Mouse (Mus musculus) forebrain, embryonic 14.5 days (tissue): ENCODE results near the gene Mpv17l2. TPM values are rescaled to one million over a fixed set of nuclear protein-coding genes. Genes with fewer than 3 reads are reported as not detected.

Experiments
- ATAC-seq: fragments of 200-750 bp; cut with Nextera tagmentation; 2 replicates; pipeline ENCODE4 v1.8.0; 2017; ENCODE audit warnings: mild to moderate bottlenecking, moderate library complexity
- DNase-seq: peaks from one replicate; pipeline ENCODE4 v3.0.0-alpha.2; 2015; ENCODE audit warnings: low spot score
- H3K27ac ChIP-seq: fragments of 300-500 bp; sonication (generic); 2 replicates; pipeline ENCODE4 v1.5.1; 2014; ENCODE audit warnings: low read depth, mild to moderate bottlenecking, control low read depth, low read length, moderate library complexity
- H3K27me3 ChIP-seq: fragments of 300-500 bp; sonication (generic); replicated peaks from 2 replicates; pipeline ENCODE4 v1.6.1; 2014; ENCODE audit warnings: low read length, control low read depth, mixed read lengths; ENCODE audit not compliant: control insufficient read depth, insufficient read depth
- H3K36me3 ChIP-seq: fragments of 300-500 bp; sonication (generic); 2 replicates; pipeline ENCODE4 v1.6.1; 2014; ENCODE audit warnings: low read length, control low read depth; ENCODE audit not compliant: control insufficient read depth, insufficient read depth
- H3K4me1 ChIP-seq: fragments of 300-500 bp; sonication (generic); 2 replicates; pipeline ENCODE4 v1.6.1; 2014; ENCODE audit warnings: antibody characterized with exemption, low read length, control low read depth; ENCODE audit not compliant: control insufficient read depth, insufficient read depth
- H3K4me2 ChIP-seq: fragments of 300-500 bp; sonication (generic); 2 replicates; pipeline ENCODE4 v1.6.1; 2014; ENCODE audit warnings: mild to moderate bottlenecking, control low read depth, low read length
- H3K4me3 ChIP-seq: fragments of 300-500 bp; sonication (generic); 2 replicates; pipeline ENCODE4 v1.5.1; 2014; ENCODE audit warnings: low read depth, low read length, control low read depth
- H3K9ac ChIP-seq: fragments of 300-500 bp; sonication (generic); 2 replicates; pipeline ENCODE4 v1.6.1; 2014; ENCODE audit warnings: mild to moderate bottlenecking, low read length, control low read depth, moderate library complexity
- H3K9me3 ChIP-seq: fragments of 300-500 bp; sonication (generic); replicated peaks from 2 replicates; pipeline ENCODE4 v1.6.1; 2016; ENCODE audit warnings: low read length, control low read depth, mixed read lengths; ENCODE audit not compliant: control insufficient read depth
- WGBS: fragments of 180-500 bp; shearing (Covaris S2); extraction: QIAGEN DNeasy Blood & Tissue Kit; methylation state at CpG from one replicate; pipeline ENCODE4 v1.1.7; 2014; 5-methylcytosine and 5-hydroxymethylcytosine counted together
- polyA plus RNA-seq: library from polyadenylated mRNA; unstranded; fragments of >200 nt; fragmentation: Nextera tagmentation; extraction: Ambion mirVana; gene quantifications from 2 replicates; pipeline ENCODE4 v1.2.1, GENCODE M21; 2014

The Mpv17l2 gene
- polyA plus RNA-seq, 1 experiment from 2014 or later = 60.8 TPM

DNA sequence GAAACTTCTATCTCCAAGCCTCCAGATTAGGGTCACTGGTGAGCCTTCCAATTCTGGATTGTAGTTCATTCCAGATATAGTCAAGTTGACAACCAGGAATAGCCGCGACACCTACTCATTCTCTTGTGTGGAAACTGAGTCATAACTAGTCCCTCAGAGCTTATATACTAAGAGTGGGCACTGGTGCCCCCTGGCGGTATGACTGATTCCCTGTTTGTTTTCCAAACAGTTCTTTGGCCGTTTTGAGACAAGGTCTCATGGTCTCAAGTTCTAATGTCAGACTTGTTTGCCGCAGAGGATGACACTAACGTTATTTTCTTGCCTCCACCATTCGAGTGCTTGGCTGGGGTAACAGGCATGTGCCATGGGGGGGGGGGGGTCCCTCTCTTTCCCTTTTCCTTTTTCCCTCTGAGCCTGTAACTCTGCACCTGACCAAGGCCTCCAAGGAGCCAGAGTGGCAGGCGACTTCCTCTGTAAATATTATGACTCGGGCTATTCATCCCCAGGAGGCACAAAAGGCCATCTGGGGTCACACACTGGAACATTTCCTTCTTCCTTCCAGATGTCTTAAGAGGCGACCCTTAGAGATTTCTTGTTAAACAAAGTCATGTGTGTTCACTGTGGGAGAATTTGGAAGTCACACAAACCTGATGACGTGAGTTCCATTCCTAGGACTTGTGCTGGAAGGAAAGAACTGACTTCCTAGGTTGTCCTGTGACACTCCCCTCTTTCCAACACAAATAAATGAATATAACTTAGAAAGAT lies 8.6 kb downstream of the Mpv17l2 start:
- peaks cover 12% of the 10 kb centered on the region; the same call in 1 of the 2 replicates for H3K4me1 ChIP-seq
- no peaks in the 10 kb centered on the region for H3K9me3 ChIP-seq
- peaks cover 1% of the 10 kb centered on the region; the same call in 1 of the 2 replicates for H3K27me3 ChIP-seq
- 43% methylated on average over 11 of the region's 11 CpGs for WGBS
- peaks cover 13% of the 10 kb centered on the region for H3K36me3 ChIP-seq
- no peak overlapping the region for H3K27ac ChIP-seq
- H3K4me3 ChIP-seq = no peak overlapping the region
- H3K4me2 ChIP-seq = no peak overlapping the region
- ATAC-seq (no peak), DNase-seq (peak; percentile 77)
- H3K9ac ChIP-seq = no peak overlapping the region

DNA sequence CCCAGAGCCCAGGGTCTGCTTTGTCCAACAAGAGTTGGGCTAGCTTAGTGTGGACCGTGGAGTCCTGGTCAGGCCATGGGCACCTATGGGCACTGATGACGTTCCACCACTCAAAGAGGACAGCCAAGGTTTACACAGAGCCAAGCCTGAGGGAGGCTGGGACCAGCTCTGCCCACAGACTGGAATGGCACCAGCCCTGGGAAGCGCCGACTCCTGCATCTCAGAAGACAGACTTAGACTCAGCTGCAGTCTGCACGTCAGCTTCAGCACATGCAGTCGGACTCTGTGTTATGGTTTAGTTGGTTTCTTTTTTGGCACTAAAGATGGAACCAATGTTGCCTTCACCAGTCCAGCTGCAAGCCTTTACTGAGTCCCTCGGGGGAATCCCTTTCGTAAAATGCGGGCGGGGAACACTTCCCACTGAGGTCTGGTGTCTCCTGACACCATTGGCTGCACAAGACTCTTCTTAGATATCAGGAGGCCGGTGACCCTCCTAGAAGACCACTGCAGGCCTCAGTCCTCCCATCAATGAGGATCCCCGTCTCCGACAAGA lies 10.5 kb downstream of the Mpv17l2 start:
- WGBS = 88% methylated on average over 13 of the region's 13 CpGs
- no peak for ATAC-seq

GRCm38 (mm10) chr8:70749097-70749674 lies 11.6 kb downstream of the Mpv17l2 start:
- no peaks in the 10 kb centered on the region for H3K4me1 ChIP-seq
- no peaks in the 10 kb centered on the region for H3K9me3 ChIP-seq
- DNase-seq = no peak
- no peaks in the 10 kb centered on the region for H3K36me3 ChIP-seq
- H3K27ac ChIP-seq = no peak overlapping the region
- 81% methylated on average over 19 of the region's 19 CpGs for WGBS
- peaks cover 23% of the 10 kb centered on the region for H3K27me3 ChIP-seq
- H3K9ac ChIP-seq = no peak overlapping the region
- ATAC-seq = no peak
- no peak overlapping the region for H3K4me3 ChIP-seq
- no peak overlapping the region for H3K4me2 ChIP-seq

More for the DNA sequence above, 10.5 kb downstream of the Mpv17l2 start:
- Histone ChIP-seq H3K4me2 (no peak overlapping the region), H3K9ac (no peak overlapping the region), H3K4me1 (0 out of 2 replicates have a peak, but pooled peaks cover 1% of the 10 kb centered on the region), H3K27me3 (peaks cover 13% of the 10 kb centered on the region), H3K9me3 (no peaks in the 10 kb centered on the region), H3K36me3 (no peaks in the 10 kb centered on the region), H3K27ac (no peak overlapping the region), H3K4me3 (no peak overlapping the region)
- no peak for DNase-seq

- peaks cover 30% of the 10 kb centered on the region for H3K27me3 ChIP-seq
- ATAC-seq = no peak
- 89% methylated on average over 23 of the region's 23 CpGs for WGBS
- no peaks in the 10 kb centered on the region for H3K9me3 ChIP-seq
- H3K9ac ChIP-seq = no peak overlapping the region
- no peak overlapping the region for H3K4me2 ChIP-seq
- no peak overlapping the region for H3K27ac ChIP-seq
- H3K36me3 ChIP-seq = no peaks in the 10 kb centered on the region
- H3K4me3 ChIP-seq = no peak overlapping the region
- no peak for DNase-seq
- no peaks in the 10 kb centered on the region for H3K4me1 ChIP-seq
Observed at GRCm38 (mm10) chr8:70748246-70749096, 12.3 kb downstream of the Mpv17l2 start.

GRCm38 (mm10) chr8:70747211-70747890 lies 13.4 kb downstream of the Mpv17l2 start:
- Histone ChIP-seq H3K4me3 (no peak overlapping the region), H3K4me1 (peaks cover 3% of the 10 kb centered on the region; the same call in 1 of the 2 replicates), H3K9me3 (no peaks in the 10 kb centered on the region), H3K9ac (no peak overlapping the region), H3K4me2 (no peak overlapping the region), H3K27ac (no peak overlapping the region), H3K27me3 (peaks cover 42% of the 10 kb centered on the region), H3K36me3 (no peaks in the 10 kb centered on the region)
- DNase-seq = no peak
- ATAC-seq = no peak
- whole genome bisulfite sequencing = 85% methylated on average over 18 of the region's 18 CpGs

DNA sequence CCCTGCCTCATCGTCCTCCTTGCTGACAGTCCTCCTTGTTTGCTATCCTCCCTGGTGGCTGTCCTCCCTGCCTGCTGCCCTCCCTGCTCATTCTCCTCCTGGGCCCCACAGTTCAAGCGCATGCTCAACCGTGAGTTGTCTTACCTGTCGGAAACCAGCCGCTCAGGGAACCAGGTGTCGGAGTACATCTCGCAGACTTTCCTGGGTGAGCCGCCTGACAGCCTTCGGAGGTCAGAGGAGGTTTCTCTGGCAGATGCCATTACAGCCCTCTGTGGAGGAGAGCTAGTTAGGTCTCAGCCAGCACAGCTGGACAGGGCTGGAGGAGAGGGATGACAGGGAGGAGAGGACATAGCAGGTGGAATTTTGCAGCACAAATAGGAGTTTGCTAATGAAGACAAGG lies 14.1 kb downstream of the Mpv17l2 start:
- DNase-seq (no peak), ATAC-seq (no peak)
- Histone ChIP-seq H3K4me2 (no peak overlapping the region), H3K4me3 (no peak overlapping the region), H3K36me3 (no peaks in the 10 kb centered on the region), H3K27me3 (peaks cover 48% of the 10 kb centered on the region), H3K9me3 (no peaks in the 10 kb centered on the region), H3K9ac (no peak overlapping the region), H3K27ac (no peak overlapping the region), H3K4me1 (peaks cover 3% of the 10 kb centered on the region; the same call in 1 of the 2 replicates)
- WGBS = 78% methylated on average over 9 of the region's 9 CpGs

DNA sequence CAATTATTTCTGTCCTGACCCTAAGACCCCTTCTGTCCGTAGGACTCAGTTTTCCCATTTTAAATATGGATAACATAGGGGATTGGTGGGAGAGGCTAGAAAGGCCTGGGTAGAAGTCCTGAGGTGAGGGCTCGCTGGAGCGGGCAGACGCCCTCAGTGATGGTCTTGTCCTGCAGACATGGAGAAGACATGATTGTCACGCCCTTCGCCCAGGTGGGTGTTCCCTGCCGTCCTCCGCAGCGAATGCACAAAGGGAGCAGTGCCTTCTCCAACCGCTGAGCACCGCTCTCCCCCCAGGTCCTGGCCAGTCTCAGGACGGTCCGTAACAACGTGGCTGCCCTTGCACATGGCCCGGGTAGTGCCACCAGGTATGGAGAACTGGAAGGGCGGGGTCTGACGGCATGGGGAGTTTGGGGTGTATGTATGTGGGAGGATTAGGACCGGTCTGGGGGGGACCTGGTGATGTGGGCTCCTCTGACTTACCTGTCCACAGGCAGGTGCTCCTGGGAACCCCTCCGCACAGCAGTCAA lies 15.0 kb downstream of the Mpv17l2 start:
- no peak overlapping the region for H3K9ac ChIP-seq
- no peak overlapping the region for H3K4me2 ChIP-seq
- no peaks in the 10 kb centered on the region for H3K9me3 ChIP-seq
- 60% methylated on average over 19 of the region's 19 CpGs for WGBS
- ATAC-seq = no peak
- H3K36me3 ChIP-seq = no peaks in the 10 kb centered on the region
- no peak overlapping the region for H3K4me3 ChIP-seq
- DNase-seq = no peak
- H3K4me1 ChIP-seq = peaks cover 3% of the 10 kb centered on the region; the same call in 1 of the 2 replicates
- H3K27ac ChIP-seq = no peak overlapping the region
- H3K27me3 ChIP-seq = peaks cover 49% of the 10 kb centered on the region

GRCm38 (mm10) chr8:70744806-70745205 lies 15.9 kb downstream of the Mpv17l2 start:
- H3K4me3 ChIP-seq = no peak overlapping the region
- no peak overlapping the region for H3K4me2 ChIP-seq
- H3K27ac ChIP-seq = no peak overlapping the region
- peaks cover 49% of the 10 kb centered on the region for H3K27me3 ChIP-seq
- DNase-seq (no peak), ATAC-seq (no peak)
- no peaks in the 10 kb centered on the region for H3K9me3 ChIP-seq
- no peaks in the 10 kb centered on the region for H3K36me3 ChIP-seq
- 59% methylated on average over 11 of the region's 11 CpGs for WGBS
- no peak overlapping the region for H3K9ac ChIP-seq
- H3K4me1 ChIP-seq = peaks cover 3% of the 10 kb centered on the region; the same call in 1 of the 2 replicates
